Mouse (Mus musculus): Measurements from ENCODE around the gene Mettl8. TPM values are rescaled to one million over a fixed set of nuclear protein-coding genes. Genes with fewer than 3 reads are reported as not detected.

Gene Mettl8
- polyA plus RNA-seq, 1 experiment, result not detected

GRCm38 (mm10) chr2:71025576-71026315 is 29.6 kb downstream of the Mettl8 start:
- TF ChIP-seq POLR2A (IDR thresholded peaks at IDR 0.05; ENCODE audit: insufficient read depth, low read depth, low read length) (no peak), CTCF (IDR thresholded peaks at IDR 0.05; ENCODE audit: insufficient read depth, low read depth, low read length) (no peak)
- H3K4me3 ChIP-seq (ENCODE audit: insufficient read depth, low read depth, low read length), result no peak overlapping the region
- 41% methylated on average over 12 of the region's 12 CpGs for WGBS
- no peak overlapping the region for H3K27ac ChIP-seq (ENCODE audit: insufficient read depth, low read depth, low read length)
- H3K4me1 ChIP-seq (ENCODE audit: control insufficient read depth, insufficient read depth, low read length), result peaks cover 9% of the 10 kb centered on the region

- Histone ChIP-seq H3K4me1 (ENCODE audit: control insufficient read depth, insufficient read depth, low read length) (peaks cover 9% of the 10 kb centered on the region), H3K27ac (ENCODE audit: insufficient read depth, low read depth, low read length) (no peak overlapping the region), H3K4me3 (ENCODE audit: insufficient read depth, low read depth, low read length) (no peak overlapping the region)
- no peak for TF ChIP-seq POLR2A (IDR thresholded peaks at IDR 0.05; ENCODE audit: insufficient read depth, low read depth, low read length)
- TF ChIP-seq CTCF (IDR thresholded peaks at IDR 0.05; ENCODE audit: insufficient read depth, low read depth, low read length), result no peak
- WGBS, result 96% methylated on average over 6 of the region's 6 CpGs
Measured at GRCm38 (mm10) chr2:71023986-71024385, 31.4 kb downstream of the Mettl8 start.

DNA sequence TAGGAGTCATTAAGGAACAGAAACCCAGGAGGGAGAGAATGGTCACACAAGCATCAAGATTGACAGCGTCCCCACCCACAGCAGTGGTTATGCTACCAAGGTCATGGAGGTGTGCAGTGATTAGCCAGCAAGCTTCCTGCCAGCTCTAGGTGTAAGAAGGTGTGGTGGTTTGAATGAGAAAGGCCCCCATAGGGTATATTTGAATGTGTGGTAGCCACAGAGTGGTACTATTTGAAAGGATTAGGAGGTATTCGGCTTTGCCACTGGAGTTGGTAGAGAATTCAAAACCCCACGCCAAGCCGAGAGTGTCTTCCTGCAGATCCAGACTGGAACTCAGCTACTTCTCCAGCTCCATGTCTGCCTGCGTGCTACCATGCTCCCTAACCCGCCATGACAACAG is 32.4 kb downstream of the Mettl8 start:
- Histone ChIP-seq H3K4me1 (ENCODE audit: control insufficient read depth, insufficient read depth, low read length) (peaks cover 9% of the 10 kb centered on the region), H3K27ac (ENCODE audit: insufficient read depth, low read depth, low read length) (no peak overlapping the region), H3K4me3 (ENCODE audit: insufficient read depth, low read depth, low read length) (no peak overlapping the region)
- TF ChIP-seq POLR2A (IDR thresholded peaks at IDR 0.05; ENCODE audit: insufficient read depth, low read depth, low read length), result no peak
- TF ChIP-seq CTCF (IDR thresholded peaks at IDR 0.05; ENCODE audit: insufficient read depth, low read depth, low read length), result no peak
- WGBS, result 97% methylated on average over 6 of the region's 6 CpGs

- Histone ChIP-seq H3K4me3 (ENCODE audit: insufficient read depth, low read depth, low read length) (no peak overlapping the region), H3K27ac (ENCODE audit: insufficient read depth, low read depth, low read length) (no peak overlapping the region), H3K4me1 (ENCODE audit: control insufficient read depth, insufficient read depth, low read length) (peaks cover 7% of the 10 kb centered on the region)
- TF ChIP-seq CTCF (IDR thresholded peaks at IDR 0.05; ENCODE audit: insufficient read depth, low read depth, low read length) (no peak), POLR2A (IDR thresholded peaks at IDR 0.05; ENCODE audit: insufficient read depth, low read depth, low read length) (no peak)
- WGBS, result 68% methylated on average over 8 of the region's 8 CpGs
Measured at GRCm38 (mm10) chr2:71020674-71021073, 34.7 kb downstream of the Mettl8 start.

GRCm38 (mm10) chr2:71019704-71020375 is 35.5 kb downstream of the Mettl8 start:
- TF ChIP-seq CTCF (IDR thresholded peaks at IDR 0.05; ENCODE audit: insufficient read depth, low read depth, low read length) (no peak), POLR2A (IDR thresholded peaks at IDR 0.05; ENCODE audit: insufficient read depth, low read depth, low read length) (no peak)
- no peak overlapping the region for H3K4me3 ChIP-seq (ENCODE audit: insufficient read depth, low read depth, low read length)
- 83% methylated on average over 8 of the region's 8 CpGs for WGBS
- H3K4me1 ChIP-seq (ENCODE audit: control insufficient read depth, insufficient read depth, low read length), result peaks cover 4% of the 10 kb centered on the region; the same call in 1 of the 2 replicates
- H3K27ac ChIP-seq (ENCODE audit: insufficient read depth, low read depth, low read length), result no peak overlapping the region

DNA sequence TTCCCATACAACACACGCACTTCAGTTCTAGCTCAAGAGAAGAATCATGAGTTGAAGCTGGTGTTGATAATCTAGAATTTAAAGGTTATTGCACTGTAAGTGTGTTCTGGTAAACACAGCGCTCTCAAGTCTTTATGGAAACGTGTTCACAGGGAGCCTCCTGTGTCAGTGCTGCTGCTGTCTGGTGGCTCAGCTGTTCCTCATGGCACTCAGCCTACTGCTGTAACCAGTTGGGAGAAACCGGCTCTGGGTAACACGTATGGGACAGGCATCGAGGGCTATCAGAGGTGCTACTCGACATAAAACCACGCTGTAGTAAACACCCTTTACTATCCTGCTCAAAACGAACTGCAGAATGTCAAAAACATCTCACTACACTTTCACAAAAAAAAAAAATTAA is 36.1 kb downstream of the Mettl8 start:
- TF ChIP-seq CTCF (IDR thresholded peaks at IDR 0.05; ENCODE audit: insufficient read depth, low read depth, low read length) (no peak), POLR2A (IDR thresholded peaks at IDR 0.05; ENCODE audit: insufficient read depth, low read depth, low read length) (no peak)
- 64% methylated on average over 9 of the region's 9 CpGs for WGBS
- Histone ChIP-seq H3K27ac (ENCODE audit: insufficient read depth, low read depth, low read length) (no peak overlapping the region), H3K4me1 (ENCODE audit: control insufficient read depth, insufficient read depth, low read length) (peaks cover 4% of the 10 kb centered on the region; the same call in 1 of the 2 replicates), H3K4me3 (ENCODE audit: insufficient read depth, low read depth, low read length) (no peak overlapping the region)

DNA sequence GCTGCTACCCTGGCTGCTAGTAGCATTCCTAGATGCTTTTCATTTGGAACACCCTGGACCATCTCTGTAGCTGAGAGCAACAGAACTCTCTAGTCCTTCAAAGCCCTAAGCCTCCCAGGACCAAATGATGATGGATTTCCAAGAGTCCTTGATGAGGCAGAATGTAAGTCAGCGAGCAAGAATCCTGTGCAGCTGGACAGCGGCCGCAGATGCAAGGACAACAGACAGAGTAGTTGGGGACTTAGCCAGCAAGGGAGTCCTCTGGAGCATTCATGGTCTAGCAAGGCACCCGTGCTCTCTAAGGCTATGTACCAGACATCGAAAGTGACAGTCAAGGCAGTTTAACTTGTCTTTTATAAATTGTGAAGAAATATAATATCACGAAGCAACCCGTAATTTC is 41.9 kb downstream of the Mettl8 start:
- 96% methylated on average over 7 of the region's 7 CpGs for WGBS

DNA sequence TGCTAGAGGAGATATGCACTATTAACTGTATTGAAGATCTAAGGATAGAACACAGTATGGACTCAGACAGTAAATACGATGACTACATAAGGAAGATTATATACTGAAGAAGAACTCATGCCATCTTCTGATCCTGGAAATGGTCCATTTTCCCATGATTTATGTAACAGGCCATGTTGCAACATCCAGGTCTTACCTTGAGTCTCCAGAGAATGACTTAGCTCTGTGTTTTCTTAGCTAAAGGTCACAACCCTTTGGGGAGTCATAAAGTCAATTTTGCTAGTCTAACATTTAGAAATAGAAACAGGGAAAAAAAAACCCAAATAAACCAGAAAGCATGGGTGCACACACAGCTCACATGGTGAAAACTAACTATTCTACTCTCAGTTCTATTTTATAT is 43.6 kb downstream of the Mettl8 start:
- WGBS, result 95% methylated on average over 1 of the region's 1 CpGs
- TF ChIP-seq POLR2A (IDR thresholded peaks at IDR 0.05; ENCODE audit: insufficient read depth, low read depth, low read length) (no peak), CTCF (IDR thresholded peaks at IDR 0.05; ENCODE audit: insufficient read depth, low read depth, low read length) (no peak)

More for the DNA sequence above, 41.9 kb downstream of the Mettl8 start:
- H3K27ac ChIP-seq (ENCODE audit: insufficient read depth, low read depth, low read length), result no peak overlapping the region
- no peaks in the 10 kb centered on the region for H3K4me1 ChIP-seq (ENCODE audit: control insufficient read depth, insufficient read depth, low read length)
- H3K4me3 ChIP-seq (ENCODE audit: insufficient read depth, low read depth, low read length), result no peak overlapping the region
- TF ChIP-seq POLR2A (IDR thresholded peaks at IDR 0.05; ENCODE audit: insufficient read depth, low read depth, low read length), result no peak

DNA sequence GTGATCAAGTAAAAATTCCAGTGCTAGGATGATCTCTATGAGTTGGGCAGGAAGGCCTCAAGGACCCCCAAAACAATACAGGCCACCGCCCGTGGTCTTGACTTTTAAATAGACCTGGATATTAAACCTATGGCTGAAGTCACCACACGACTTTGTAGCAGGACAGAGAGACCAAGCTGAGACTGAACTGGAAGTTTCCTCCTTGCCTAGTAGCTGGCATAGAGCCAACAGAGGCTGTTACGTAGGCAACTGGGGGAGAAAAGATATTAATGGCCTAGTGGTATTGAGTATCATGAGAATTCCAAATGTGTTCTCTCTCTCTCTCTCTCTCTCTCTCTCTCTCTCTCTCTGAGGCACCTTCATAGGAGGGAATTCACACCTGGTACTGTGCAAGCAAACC is 51.0 kb downstream of the Mettl8 start:
- 62% methylated on average over 4 of the region's 4 CpGs for WGBS
- Histone ChIP-seq H3K4me3 (ENCODE audit: insufficient read depth, low read depth, low read length) (no peak overlapping the region), H3K27ac (ENCODE audit: insufficient read depth, low read depth, low read length) (no peak overlapping the region), H3K4me1 (ENCODE audit: control insufficient read depth, insufficient read depth, low read length) (no peaks in the 10 kb centered on the region)
- no peak for TF ChIP-seq POLR2A (IDR thresholded peaks at IDR 0.05; ENCODE audit: insufficient read depth, low read depth, low read length)
- no peak for TF ChIP-seq CTCF (IDR thresholded peaks at IDR 0.05; ENCODE audit: insufficient read depth, low read depth, low read length)

More for the DNA sequence above, 43.6 kb downstream of the Mettl8 start:
- Histone ChIP-seq H3K4me1 (ENCODE audit: control insufficient read depth, insufficient read depth, low read length) (no peaks in the 10 kb centered on the region), H3K27ac (ENCODE audit: insufficient read depth, low read depth, low read length) (no peak overlapping the region), H3K4me3 (ENCODE audit: insufficient read depth, low read depth, low read length) (no peak overlapping the region)

All from olfactory bulb, adult 2 months (tissue).